In genomic region chr6:148811117-148811516, GRCm38 (mm10) we compare ENCODE assay signal across 22 mouse cellular contexts.
"Had no signal": no experiment of that assay in that cellular context is flagged by ENCODE, and none has a peak within 500 bp of the region (broad histone marks: within the 10 kb centered on the region; RNA-seq: fewer than 3 reads in every experiment).

No protein-coding gene starts in this region.

- ATAC-seq: intestine, embryonic 15.5 days; liver, postnatal 0 days; lung, postnatal 0 days; midbrain, embryonic 13.5 days; midbrain, embryonic 16.5 days had no signal

- DNase-seq: kidney, adult 11 months; kidney, postnatal 25 days; layer of hippocampus, postnatal 36 days; left cerebral cortex, postnatal 4 days; liver, postnatal 0 days; lung, embryonic 14.5 days; retina, postnatal 1 day; right cerebral cortex, postnatal 25 days; thymus, adult 18-20 months; thymus, postnatal 36 days had no signal

- H3K4me1 ChIP-seq: intestine, embryonic 15.5 days; limb, embryonic 12.5 days; limb, embryonic 15.5 days; midbrain, embryonic 13.5 days; neural tube, embryonic 13.5 days had no signal

- H3K27me3 ChIP-seq: intestine, embryonic 15.5 days; limb, embryonic 12.5 days; limb, embryonic 15.5 days; midbrain, embryonic 13.5 days; neural tube, embryonic 13.5 days had no signal

- H3K4me3 ChIP-seq: intestine, embryonic 15.5 days; left cerebral cortex, adult 2 months; limb, embryonic 12.5 days; limb, embryonic 15.5 days; midbrain, embryonic 13.5 days; myocyte; neural tube, embryonic 13.5 days had no signal

- H3K4me2 ChIP-seq: intestine, embryonic 15.5 days; limb, embryonic 12.5 days; limb, embryonic 15.5 days; liver, embryonic 11.5 days; lung, embryonic 14.5 days; midbrain, embryonic 13.5 days; neural tube, embryonic 13.5 days had no signal

- H3K9ac ChIP-seq: intestine, embryonic 15.5 days; limb, embryonic 12.5 days; limb, embryonic 15.5 days; liver, embryonic 14.5 days; liver, postnatal 0 days; lung, embryonic 14.5 days; midbrain, embryonic 13.5 days; neural tube, embryonic 13.5 days had no signal

- H3K27ac ChIP-seq: intestine, embryonic 15.5 days; left cerebral cortex, adult 2 months; limb, embryonic 12.5 days; limb, embryonic 15.5 days; liver, embryonic 14.5 days; macrophage; midbrain, embryonic 13.5 days; neural tube, embryonic 13.5 days had no signal

- H3K9me3 ChIP-seq: intestine, embryonic 15.5 days; limb, embryonic 12.5 days; limb, embryonic 15.5 days; midbrain, embryonic 13.5 days; neural tube, embryonic 13.5 days had no signal
